Mouse (Mus musculus) ES-E14 (cell line): ENCODE measurements around the gene Psmg1.

Source experiments
- CHD2 ChIP-seq: IDR thresholded peaks from 2 replicates; pipeline ENCODE4 v1.6.1; 2014; ENCODE audit warnings: mild to moderate bottlenecking, low read depth, low read length, inconsistent platforms
- ZC3H11A ChIP-seq: IDR thresholded peaks from 2 replicates; pipeline ENCODE4 v1.6.1; 2012; ENCODE audit warnings: low read depth, mild to moderate bottlenecking, inconsistent platforms, low read length, borderline replicate concordance
- ZNF384 ChIP-seq: IDR thresholded peaks from 2 replicates; pipeline ENCODE4 v1.6.1; 2012; ENCODE audit warnings: low read depth, low read length, inconsistent platforms

GRCm38 (mm10) chr16:96025244-96025643 lies 34.5 kb upstream of the Psmg1 start:
- TF ChIP-seq CHD2 = no peak
- TF ChIP-seq ZNF384 = no peak
- no peak for TF ChIP-seq ZC3H11A
